Mouse (Mus musculus): ENCODE measurements around the gene Gpx2.
"Not testable (repeated sequence)": the region's sequence is repeated elsewhere in the genome, so short reads cannot be mapped to it uniquely, and the experiment has no call there.

The Gpx2 gene

DNA sequence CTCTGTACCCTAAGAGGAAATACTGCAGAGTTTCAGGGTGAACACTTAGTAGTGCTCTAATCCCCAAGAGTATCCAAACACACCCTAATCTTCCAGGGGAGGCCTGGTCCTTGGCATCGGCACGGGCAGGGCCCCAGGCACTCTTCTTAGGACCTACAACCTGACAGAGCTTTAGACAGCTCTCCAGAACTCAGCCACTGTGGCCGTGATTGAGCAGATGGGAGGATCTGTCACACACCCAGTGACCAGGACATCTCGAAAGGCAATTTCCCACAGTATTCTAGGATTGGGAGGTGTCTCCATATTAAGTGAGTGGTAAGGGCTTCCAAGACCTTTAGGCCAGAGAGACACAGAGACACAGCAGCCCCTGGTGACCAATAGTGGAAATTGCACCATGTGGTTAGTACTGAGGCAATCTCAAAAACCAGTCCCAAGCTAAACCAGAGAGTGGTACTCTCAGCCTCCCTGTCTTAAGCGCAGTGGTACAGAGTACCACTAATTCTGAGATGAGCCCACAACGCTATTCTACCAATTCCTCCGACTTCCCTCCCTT lies 8.4 kb upstream of the Gpx2 start:
- DNase-seq = peak; percentile 54

- DNase-seq = no peak
Observed at GRCm38 (mm10) chr12:76803028-76803427, 7.7 kb upstream of the Gpx2 start.

GRCm38 (mm10) chr12:76798008-76798720 lies 2.8 kb upstream of the Gpx2 start:
- DNase-seq = no peak

- DNase-seq = no peak
Observed at GRCm38 (mm10) chr12:76796938-76797539, 1.7 kb upstream of the Gpx2 start.

GRCm38 (mm10) chr12:76792540-76792939 lies 2.8 kb downstream of the Gpx2 start:
- DNase-seq = not testable (repeated sequence)

- no peak for DNase-seq
Observed at GRCm38 (mm10) chr12:76790446-76791084, 4.8 kb downstream of the Gpx2 start.

DNA sequence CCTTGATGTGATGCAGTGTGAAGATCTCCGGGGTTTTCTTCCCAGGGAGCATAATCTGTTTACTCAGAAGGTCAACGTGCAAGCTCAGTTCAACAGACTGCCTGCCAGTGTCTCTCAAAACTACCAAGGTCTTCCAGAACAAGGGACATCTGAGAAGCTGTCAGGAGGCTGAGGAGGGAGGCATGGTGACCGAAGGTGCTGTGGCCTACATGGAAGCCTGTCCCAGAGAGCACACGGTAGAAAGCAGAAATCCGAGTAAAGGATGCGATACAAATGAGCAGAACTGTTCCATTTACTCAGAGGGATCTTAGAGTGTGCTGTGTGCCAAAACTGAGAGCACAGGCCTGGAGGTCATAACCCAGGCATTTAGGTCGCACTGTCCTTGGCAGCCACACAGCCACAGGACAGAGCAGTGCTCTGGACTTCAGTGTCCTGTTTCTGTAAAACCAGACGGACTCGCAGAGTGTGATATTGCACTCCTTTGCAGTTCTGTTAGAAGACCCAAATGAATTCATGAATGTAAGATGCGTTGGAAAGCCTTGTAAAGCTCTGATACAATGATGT lies 11.2 kb downstream of the Gpx2 start:
- DNase-seq = no peak

- DNase-seq = no peak
Observed at GRCm38 (mm10) chr12:76780639-76781468, 14.5 kb downstream of the Gpx2 start.

DNA sequence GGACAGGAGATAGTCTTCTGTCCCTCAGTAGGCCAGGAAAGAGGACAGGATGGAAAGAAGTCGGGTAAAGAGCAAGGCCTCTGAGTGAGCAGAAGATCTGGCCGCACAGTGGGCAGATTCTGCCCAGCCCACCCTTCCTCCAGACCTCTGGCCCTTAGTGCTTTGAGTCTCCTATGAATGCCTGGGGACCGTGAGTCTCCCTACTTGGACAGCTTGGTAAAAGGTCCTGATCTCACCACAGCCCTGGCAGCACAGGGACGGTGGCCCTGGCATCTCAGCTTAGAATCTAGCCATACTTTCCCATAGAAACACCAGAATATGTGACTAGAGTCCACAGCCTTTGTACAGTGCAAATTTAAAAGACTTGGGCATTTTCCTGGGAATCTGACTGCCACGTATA lies 15.4 kb downstream of the Gpx2 start:
- no peak for DNase-seq

DNA sequence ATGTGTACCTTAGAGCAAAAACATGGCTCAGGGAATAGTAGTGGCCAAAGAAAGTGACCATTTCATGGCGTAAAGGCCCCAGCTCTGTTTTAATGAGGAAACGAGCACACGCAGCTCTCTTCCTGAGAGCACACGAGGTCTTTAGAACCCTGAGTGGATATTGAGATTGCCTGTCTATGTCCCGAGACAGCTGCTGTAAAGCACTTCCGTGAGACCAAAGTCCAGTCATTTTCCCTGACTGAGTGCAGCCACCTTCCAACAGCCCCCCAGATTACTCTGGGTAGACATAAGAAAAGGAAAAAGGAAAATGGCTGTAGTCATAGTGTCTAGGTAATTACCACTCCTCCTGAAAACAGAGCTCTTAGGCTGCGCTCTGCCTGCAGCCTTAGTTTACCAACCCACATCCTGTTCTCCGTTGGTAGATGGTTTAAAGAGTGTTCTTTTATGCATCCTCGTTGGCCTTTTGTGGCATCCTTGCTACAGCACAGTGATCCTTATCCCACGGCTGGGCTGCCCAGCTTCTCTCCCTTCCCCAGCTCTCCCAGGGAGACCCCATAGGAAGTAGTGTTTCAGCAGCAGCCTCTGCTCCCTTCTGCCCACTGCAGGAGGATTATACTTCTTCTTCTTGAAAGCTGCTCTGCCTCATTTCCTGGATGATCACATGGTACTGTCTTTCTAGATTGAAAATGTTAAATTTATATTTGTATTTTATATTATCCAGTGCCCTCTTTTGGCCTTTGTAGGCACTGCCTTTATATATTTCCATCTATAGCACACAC lies 16.9 kb downstream of the Gpx2 start:
- DNase-seq = peak; percentile 42

DNA sequence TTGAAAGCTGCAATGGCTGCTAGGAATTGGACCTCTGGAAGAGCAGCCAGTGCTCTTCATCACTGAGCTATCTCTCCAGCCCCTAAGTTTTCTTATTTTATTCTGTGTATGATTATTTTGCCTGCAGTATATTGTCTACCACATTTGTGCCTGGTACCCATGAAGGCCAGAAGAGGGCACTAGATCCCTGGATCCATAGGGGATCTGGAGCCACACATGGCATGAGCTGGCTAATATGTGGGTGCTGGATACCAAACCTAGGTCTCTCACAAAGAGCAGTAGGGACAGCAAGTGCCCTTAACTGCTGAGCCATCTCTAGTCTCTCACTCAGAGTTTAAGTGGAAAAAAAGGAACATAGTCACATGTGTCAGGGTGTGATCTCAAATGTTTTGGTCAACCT lies 17.5 kb downstream of the Gpx2 start:
- DNase-seq = no peak

DNA sequence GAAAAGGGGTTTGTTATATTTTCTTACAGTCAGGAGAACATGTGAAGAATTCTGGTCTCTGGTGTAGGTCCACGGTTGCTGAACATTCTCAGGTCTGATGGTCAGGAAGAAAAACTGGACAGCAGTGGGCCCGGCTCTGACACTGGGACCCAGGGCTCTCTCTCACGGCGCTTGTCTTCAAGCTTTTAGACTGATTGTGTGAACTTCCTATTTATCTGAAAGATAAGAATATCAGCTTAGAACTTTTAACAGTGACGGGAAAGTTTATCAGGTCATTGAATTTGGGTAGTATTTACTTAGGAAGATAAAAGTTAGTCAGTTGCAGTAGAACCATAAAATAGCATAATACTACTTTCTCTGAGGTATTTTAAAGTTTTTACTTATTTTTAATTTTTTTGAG lies 18.5 kb downstream of the Gpx2 start:
- DNase-seq = no peak

DNA sequence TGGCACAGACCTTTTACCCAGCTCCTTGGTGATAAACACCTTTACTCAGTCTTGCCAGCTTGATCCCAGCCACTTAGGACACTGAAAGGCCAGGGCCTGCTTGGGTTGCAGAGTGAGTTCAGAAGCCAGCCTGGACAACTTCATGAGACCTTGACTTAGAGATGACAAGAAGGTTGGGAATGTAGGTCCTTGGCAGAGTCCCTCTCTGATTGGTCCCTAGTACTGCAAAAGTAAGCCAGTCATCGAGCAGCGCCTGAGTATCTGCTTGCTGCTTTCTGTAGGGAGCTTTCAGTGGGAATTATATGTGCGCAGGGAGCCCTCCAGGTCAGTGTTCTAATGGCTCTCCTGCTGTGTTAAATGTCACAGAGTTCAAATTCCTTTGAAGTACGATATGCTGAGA lies 20.2 kb downstream of the Gpx2 start:
- no peak for DNase-seq

DNA sequence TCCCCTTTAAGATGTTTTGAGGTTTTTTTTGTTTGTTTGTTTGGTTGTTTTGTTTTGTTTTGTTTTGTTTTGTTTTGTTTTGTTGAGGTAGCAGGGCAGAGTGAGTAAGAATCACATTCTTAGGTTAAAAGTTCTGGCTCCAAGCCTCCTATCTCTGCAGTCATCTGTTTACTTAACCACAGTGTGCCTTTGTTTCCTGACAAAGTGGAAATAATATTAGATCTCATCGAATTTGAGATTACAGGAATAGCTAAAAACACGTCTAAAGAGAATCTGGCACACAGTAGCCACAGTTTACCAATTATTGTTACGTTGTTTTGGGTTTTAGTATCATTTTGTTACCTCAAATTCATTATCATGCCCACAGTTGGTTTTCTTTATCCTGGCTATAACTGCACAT lies 20.7 kb downstream of the Gpx2 start:
- no peak for DNase-seq

GRCm38 (mm10) chr12:76771540-76771939 lies 23.8 kb downstream of the Gpx2 start:
- DNase-seq = no peak

DNA sequence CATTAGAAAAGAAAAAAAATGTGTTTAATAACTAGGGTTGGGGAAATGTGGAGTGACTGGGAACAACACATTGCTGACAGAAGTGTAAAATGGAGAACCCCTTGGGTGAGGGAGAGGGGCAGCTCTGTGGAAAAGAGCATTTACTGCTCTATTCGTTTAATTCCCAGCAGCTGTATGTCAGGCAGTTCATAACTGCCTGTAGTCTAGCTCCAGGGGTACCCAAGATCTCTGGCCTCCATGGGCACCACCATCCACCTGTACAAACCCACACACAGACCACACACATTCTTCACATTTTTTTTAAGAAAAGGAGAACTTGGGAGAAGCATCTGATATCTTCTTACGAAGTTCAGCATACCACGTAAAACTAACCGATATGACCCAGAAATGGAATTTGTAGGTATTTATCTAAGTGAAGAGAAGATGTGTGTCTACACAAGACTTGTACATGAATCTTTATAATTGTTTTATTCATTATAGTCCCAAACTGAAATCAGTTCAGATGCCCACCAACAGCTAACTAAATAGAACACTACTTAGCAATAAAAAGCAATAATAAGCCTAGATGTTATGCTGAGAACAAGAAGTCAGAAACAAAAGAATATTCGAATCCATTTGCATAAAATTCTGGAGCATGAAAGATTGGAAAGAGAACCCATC lies 24.4 kb downstream of the Gpx2 start:
- no peak for DNase-seq

GRCm38 (mm10) chr12:76765901-76766630 lies 29.3 kb downstream of the Gpx2 start:
- DNase-seq = peak; percentile 9

DNA sequence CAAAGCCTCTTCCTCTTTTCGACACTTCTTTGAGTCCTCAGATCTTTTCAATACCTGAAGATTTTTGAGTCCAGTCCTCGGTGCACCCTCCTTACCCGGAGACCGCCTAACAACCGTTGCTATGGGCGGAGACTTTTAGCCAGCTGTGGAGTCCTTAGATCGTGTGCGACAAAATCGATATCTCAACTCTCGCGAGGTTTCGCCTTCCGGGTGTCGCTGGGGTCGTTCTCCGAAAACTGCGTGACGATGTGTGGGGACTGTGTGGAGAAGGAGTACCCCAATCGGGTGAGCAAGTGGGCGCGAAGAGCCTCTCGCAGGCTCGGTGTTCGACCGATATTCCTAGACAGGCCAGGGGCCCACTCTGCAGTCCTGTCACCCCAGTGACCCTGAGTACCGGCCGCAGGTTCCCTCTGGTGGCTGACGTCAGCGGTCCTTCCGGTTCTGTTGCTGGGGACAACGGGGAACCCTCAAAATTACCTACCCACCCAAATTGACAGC lies 30.0 kb downstream of the Gpx2 start, which contains the start of the genes Churc1 and Fntb:
Gene Churc1, plus strand, starts transcription at position 185 of the 498 bp plus-strand sequence.
Gene Fntb, plus strand, starts transcription at position 236 of the 498 bp plus-strand sequence.
- peak; percentile 95 for DNase-seq

- peak; percentile 65 for DNase-seq
Observed at GRCm38 (mm10) chr12:76752652-76753318, 42.6 kb downstream of the Gpx2 start.

Data from thymus, postnatal 25 days (tissue).